ENCODE assay signal across 29 mouse cellular contexts in the genomic region with DNA sequence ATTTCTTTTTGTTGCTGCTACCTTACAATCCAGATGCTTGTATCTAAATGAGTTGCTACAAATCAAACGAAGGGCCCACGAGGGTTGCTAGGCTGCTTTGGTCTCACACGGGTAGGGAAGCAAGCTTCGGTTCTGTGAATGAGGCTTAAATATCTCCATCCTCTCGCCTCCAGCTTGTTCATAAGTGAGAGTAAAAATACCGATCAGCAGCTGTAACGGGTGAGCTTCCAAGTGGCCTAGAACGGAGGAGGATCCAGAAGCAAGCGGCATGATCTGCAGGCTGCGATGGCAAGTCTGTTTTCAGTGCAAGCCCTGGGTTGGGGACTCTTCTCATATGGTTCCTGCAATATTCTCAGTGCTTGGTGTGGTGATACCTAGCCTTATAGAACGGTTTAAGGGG.
DNase-seq lines count a peak whose midpoint lies in the region; ATAC-seq and TF ChIP-seq lines count a peak whose summit lies in the region.
"Had no signal": no experiment of that assay in that cellular context is flagged by ENCODE, and none has a peak within 500 bp of the region (broad histone marks: within the 10 kb centered on the region; RNA-seq: fewer than 3 reads in every experiment).

No protein-coding gene starts in this region.

- no peak overlapping the region for H3K4me2 ChIP-seq in liver, postnatal 0 days (ENCODE audit: low read depth, low read length)
- H3K4me2 ChIP-seq: embryonic facial prominence, embryonic 12.5 days; heart, embryonic 15.5 days; limb, embryonic 15.5 days; liver, embryonic 13.5 days; lung, embryonic 14.5 days had no signal

- H3K27me3 ChIP-seq in liver, postnatal 0 days (ENCODE audit: insufficient read depth, low read length): no peaks in the 10 kb centered on the region
- H3K27me3 ChIP-seq: embryonic facial prominence, embryonic 12.5 days; heart, embryonic 15.5 days; limb, embryonic 15.5 days; liver, embryonic 13.5 days had no signal

- intact Hi-C loops in left cerebral cortex, postnatal 36 days (cut with DNase I): no loop called here

- TF ChIP-seq EP300 in liver, postnatal 0 days (IDR thresholded peaks at IDR 0.05; ENCODE audit: low read depth): no peak

- no peaks in the 10 kb centered on the region for H3K4me1 ChIP-seq in liver, postnatal 0 days (ENCODE audit: insufficient read depth)
- H3K4me1 ChIP-seq: heart, embryonic 10.5 days; heart, embryonic 15.5 days; liver, embryonic 13.5 days had no signal

- H3K4me3 ChIP-seq in liver, postnatal 0 days (ENCODE audit: low read depth, low read length): no peak overlapping the region
- H3K4me3 ChIP-seq: embryonic facial prominence, embryonic 12.5 days; heart, embryonic 10.5 days; heart, embryonic 15.5 days; limb, embryonic 10.5 days; limb, embryonic 15.5 days; liver, embryonic 13.5 days had no signal

- WGBS in liver, postnatal 0 days (ENCODE audit: insufficient replicate concordance): 76% methylated on average over 11 of the region's 11 CpGs

- H3K9me3 ChIP-seq in liver, postnatal 0 days (ENCODE audit: low read length): no peaks in the 10 kb centered on the region
- H3K9me3 ChIP-seq: embryonic facial prominence, embryonic 12.5 days; heart, embryonic 10.5 days; heart, embryonic 15.5 days; limb, embryonic 10.5 days; limb, embryonic 15.5 days; liver, embryonic 13.5 days had no signal

- ATAC-seq in liver, postnatal 0 days: no peak
- ATAC-seq: forebrain, embryonic 14.5 days; hindbrain, embryonic 16.5 days had no signal

- peak; percentile 28 to 65 for DNase-seq in frontal cortex, adult 2 months (ENCODE audit: extremely low spot score in 1 of 2, low spot score in 1 of 2)
- DNase-seq in frontal cortex, postnatal 25 days (ENCODE audit: low spot score in 2 of 2): no peak
- DNase-seq in left cerebral cortex, postnatal 36 days (ENCODE audit: low spot score in 2 of 2): peak; percentile 43 to 44
- no peak for DNase-seq in left cerebral cortex, adult 11 months (ENCODE audit: low spot score)
- peak; percentile 45 to 58 for DNase-seq in right cerebral cortex, adult 2 months (ENCODE audit: low spot score in 2 of 2)
- no peak for DNase-seq in right cerebral cortex, postnatal 10 days (ENCODE audit: low spot score in 2 of 2)
- DNase-seq in liver, postnatal 0 days: no peak
- DNase-seq: adrenal gland, adult 8-10 months; cerebellum, adult 11 months; cerebellum, adult 9-10 months; cerebellum, postnatal 36 days; embryo, embryonic 11 days; gastrocnemius, postnatal 25 days; heart, adult 11 months; liver, embryonic 13.5 days; lung, embryonic 14.5 days; lung, postnatal 14 days; right cerebral cortex, postnatal 4 days; thymus, adult 2 months; thymus, postnatal 36 days had no signal

- no peak overlapping the region for H3K27ac ChIP-seq in liver, postnatal 0 days (ENCODE audit: low read depth)
- H3K27ac ChIP-seq: embryonic facial prominence, embryonic 12.5 days; heart, embryonic 10.5 days; heart, embryonic 15.5 days; limb, embryonic 10.5 days; limb, embryonic 15.5 days; liver, embryonic 13.5 days; stomach, postnatal 0 days had no signal

- no peak overlapping the region for H3K9ac ChIP-seq in liver, postnatal 0 days (replicated peaks)
- H3K9ac ChIP-seq: embryonic facial prominence, embryonic 12.5 days; heart, embryonic 15.5 days; limb, embryonic 15.5 days; liver, embryonic 13.5 days; lung, embryonic 14.5 days had no signal

- TF ChIP-seq CTCF in liver, postnatal 0 days (IDR thresholded peaks at IDR 0.05; ENCODE audit: low read depth): no peak

- H3K36me3 ChIP-seq in liver, postnatal 0 days (replicated peaks; ENCODE audit: insufficient read depth, low read length): no peaks in the 10 kb centered on the region
- H3K36me3 ChIP-seq: embryonic facial prominence, embryonic 12.5 days; G1E; heart, embryonic 10.5 days; heart, embryonic 15.5 days; limb, embryonic 10.5 days; limb, embryonic 15.5 days; liver, embryonic 13.5 days had no signal

Comparison
In these comparisons a context has a peak if more than half of its experiments do, and no peak if none do; other contexts are left out.
1. DNase-seq: peak in frontal cortex, adult 2 months (2 of 2), left cerebral cortex, postnatal 36 days (2 of 2) and right cerebral cortex, adult 2 months (2 of 2); none in frontal cortex, postnatal 25 days (0 of 2), left cerebral cortex, adult 11 months (single experiment), right cerebral cortex, postnatal 10 days (0 of 2) and liver, postnatal 0 days (single experiment).